ENCODE assay signal across 16 mouse cellular contexts in the genomic region with DNA sequence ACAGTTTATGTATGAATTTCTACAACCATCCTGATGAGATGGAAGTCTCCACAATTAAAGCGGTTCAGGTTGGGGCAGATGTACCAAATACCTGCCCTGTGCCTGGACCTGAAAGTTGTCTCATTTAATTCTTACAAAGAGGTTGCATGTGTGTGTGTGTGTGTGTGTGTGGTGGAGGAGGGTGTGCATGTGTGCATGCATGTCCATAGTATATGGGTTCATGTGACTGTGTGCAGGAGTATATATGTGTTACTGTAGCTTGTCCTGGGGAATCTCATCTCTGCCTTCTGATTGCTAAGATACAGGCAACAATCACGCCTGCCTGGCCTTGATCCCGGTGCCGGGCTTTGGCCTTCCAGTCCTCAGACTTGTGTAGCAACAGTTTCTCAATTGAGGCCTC.
"Had no signal": no experiment of that assay in that cellular context is flagged by ENCODE, and none has a peak within 500 bp of the region (broad histone marks: within the 10 kb centered on the region; RNA-seq: fewer than 3 reads in every experiment).

No protein-coding gene starts in this region.

- DNase-seq: kidney, adult 2 months; kidney, postnatal 14 days; kidney, postnatal 4 days; liver, embryonic 13.5 days; lung, adult 2 months; lung, postnatal 14 days; lung, postnatal 4 days; right cerebral cortex, postnatal 14 days; right cerebral cortex, postnatal 4 days; thymus, adult 2 months; thymus, postnatal 14 days; thymus, postnatal 4 days had no signal

- H3K9me3 ChIP-seq: liver, embryonic 13.5 days; midbrain, embryonic 12.5 days; neural tube, embryonic 13.5 days had no signal

- H3K27me3 ChIP-seq: liver, embryonic 13.5 days; midbrain, embryonic 12.5 days; neural tube, embryonic 13.5 days had no signal

- H3K4me3 ChIP-seq: left cerebral cortex, adult 2 months; liver, embryonic 13.5 days; midbrain, embryonic 12.5 days; neural tube, embryonic 13.5 days had no signal

- H3K9ac ChIP-seq: liver, embryonic 13.5 days; midbrain, embryonic 12.5 days; neural tube, embryonic 13.5 days had no signal

- H3K27ac ChIP-seq: left cerebral cortex, adult 2 months; liver, embryonic 13.5 days; midbrain, embryonic 12.5 days; neural tube, embryonic 13.5 days; stomach, postnatal 0 days had no signal

- H3K36me3 ChIP-seq: midbrain, embryonic 12.5 days; neural tube, embryonic 13.5 days had no signal

- H3K4me2 ChIP-seq: liver, embryonic 13.5 days; midbrain, embryonic 12.5 days; neural tube, embryonic 13.5 days had no signal
